Mouse (Mus musculus) neural tube, embryonic 14.5 days (tissue): ENCODE results near the gene Zfp661. TPM values are rescaled to one million over a fixed set of nuclear protein-coding genes. Genes with fewer than 3 reads are reported as not detected.

ENCODE experiments used
- ATAC-seq: fragments of 200-750 bp; cut with Nextera tagmentation; 2 replicates; pipeline ENCODE4 v1.8.0; 2017; ENCODE audit warnings: low read depth, mild to moderate bottlenecking, moderate TSS enrichment, moderate library complexity
- H3K27ac ChIP-seq: fragments of 300-500 bp; sonication (generic); 2 replicates; pipeline ENCODE4 v1.5.1; 2014; ENCODE audit warnings: low read depth, mild to moderate bottlenecking, control low read depth, low read length, moderate library complexity, mixed read lengths
- H3K27me3 ChIP-seq: fragments of 300-500 bp; sonication (generic); 2 replicates; pipeline ENCODE4 v1.6.1; 2014; ENCODE audit warnings: low read length; ENCODE audit not compliant: control insufficient read depth, insufficient read depth
- H3K36me3 ChIP-seq: fragments of 300-500 bp; sonication (generic); 2 replicates; pipeline ENCODE4 v1.6.1; 2014; ENCODE audit warnings: low read length, mixed read lengths; ENCODE audit not compliant: control insufficient read depth, insufficient read depth
- H3K4me1 ChIP-seq: fragments of 300-500 bp; sonication (generic); 2 replicates; pipeline ENCODE4 v1.6.1; 2014; ENCODE audit warnings: low read length; ENCODE audit not compliant: control insufficient read depth, insufficient read depth
- H3K4me2 ChIP-seq: fragments of 300-500 bp; sonication (generic); 2 replicates; pipeline ENCODE4 v1.6.1; 2014; ENCODE audit warnings: mild to moderate bottlenecking, low read depth, low read length, control low read depth
- H3K4me3 ChIP-seq: fragments of 300-500 bp; sonication (generic); 2 replicates; pipeline ENCODE4 v1.5.1; 2014; ENCODE audit warnings: low read depth, low read length, control low read depth, mixed read lengths
- H3K9ac ChIP-seq: fragments of 300-500 bp; sonication (generic); replicated peaks from 2 replicates; pipeline ENCODE4 v1.6.1; 2014; ENCODE audit warnings: low read depth, mild to moderate bottlenecking, control low read depth, low read length, mixed read lengths
- H3K9me3 ChIP-seq: fragments of 300-500 bp; sonication (generic); 2 replicates; pipeline ENCODE4 v1.6.1; 2016; ENCODE audit warnings: low read length; ENCODE audit not compliant: control insufficient read depth
- WGBS: fragments of 180-500 bp; shearing (Covaris S2); extraction: QIAGEN DNeasy Blood & Tissue Kit; methylation state at CpG from one replicate; pipeline ENCODE4 v1.1.7; 2014; 5-methylcytosine and 5-hydroxymethylcytosine counted together
- polyA plus RNA-seq: library from polyadenylated mRNA; unstranded; fragments of >200 nt; fragmentation: Nextera tagmentation; extraction: Ambion mirVana; gene quantifications from 2 replicates; pipeline ENCODE4 v1.2.1, GENCODE M21; 2014

Zfp661 gene
- 7.7 and 9.3 TPM in 2 replicates for polyA plus RNA-seq

GRCm38 (mm10) chr2:127586694-127587513, at the start of gene Zfp661, which contains the start of gene Mrps5:
Zfp661 (minus strand) TSS chr2:127587094.
Mrps5 (plus strand) TSS chr2:127587222.
- Histone ChIP-seq H3K9ac (peak within 1 kb of the TSS; percentile 88), H3K27ac (peak within 1 kb of the TSS; percentile 94), H3K4me1 (peaks cover 20% of the 10 kb centered on the region), H3K9me3 (no peaks in the 10 kb centered on the region), H3K27me3 (no peaks in the 10 kb centered on the region), H3K4me2 (peak within 1 kb of the TSS; percentile 73), H3K36me3 (no peaks in the 10 kb centered on the region), H3K4me3 (peak within 1 kb of the TSS; percentile 80)
- ATAC-seq = peak; percentile 87
- WGBS = 5% methylated on average over 39 of the region's 39 CpGs

GRCm38 (mm10) chr2:127635581-127635980, 48.7 kb upstream of the Zfp661 start:
- Histone ChIP-seq H3K4me3 (no peak overlapping the region), H3K9ac (no peak overlapping the region), H3K27ac (no peak overlapping the region), H3K27me3 (no peaks in the 10 kb centered on the region), H3K36me3 (no peaks in the 10 kb centered on the region), H3K4me1 (no peaks in the 10 kb centered on the region), H3K9me3 (no peaks in the 10 kb centered on the region), H3K4me2 (no peak overlapping the region)
- 80% methylated on average over 6 of the region's 6 CpGs for WGBS
- no peak for ATAC-seq

- H3K4me3 ChIP-seq = no peak overlapping the region
- H3K4me1 ChIP-seq = no peaks in the 10 kb centered on the region
- 71% methylated on average over 2 of the region's 2 CpGs for WGBS
- H3K27me3 ChIP-seq = no peaks in the 10 kb centered on the region
- H3K27ac ChIP-seq = no peak overlapping the region
- H3K9me3 ChIP-seq = no peaks in the 10 kb centered on the region
- H3K9ac ChIP-seq = no peak overlapping the region
- ATAC-seq = no peak
- H3K36me3 ChIP-seq = no peaks in the 10 kb centered on the region
- H3K4me2 ChIP-seq = no peak overlapping the region
Measured at GRCm38 (mm10) chr2:127632601-127633000, 45.7 kb upstream of the Zfp661 start.

GRCm38 (mm10) chr2:127627990-127628570, 41.2 kb upstream of the Zfp661 start:
- Histone ChIP-seq H3K9ac (no peak overlapping the region), H3K4me1 (no peaks in the 10 kb centered on the region), H3K27me3 (no peaks in the 10 kb centered on the region), H3K9me3 (no peaks in the 10 kb centered on the region), H3K4me3 (no peak overlapping the region), H3K36me3 (no peaks in the 10 kb centered on the region), H3K27ac (no peak overlapping the region), H3K4me2 (no peak overlapping the region)
- ATAC-seq = no peak
- 83% methylated on average over 6 of the region's 6 CpGs for WGBS

- H3K27ac ChIP-seq = no peak overlapping the region
- no peak overlapping the region for H3K4me3 ChIP-seq
- no peaks in the 10 kb centered on the region for H3K9me3 ChIP-seq
- H3K4me1 ChIP-seq = no peaks in the 10 kb centered on the region
- no peak for ATAC-seq
- 35% methylated on average over 6 of the region's 6 CpGs for WGBS
- H3K27me3 ChIP-seq = no peaks in the 10 kb centered on the region
- H3K36me3 ChIP-seq = no peaks in the 10 kb centered on the region
- H3K9ac ChIP-seq = no peak overlapping the region
- H3K4me2 ChIP-seq = no peak overlapping the region
Measured at GRCm38 (mm10) chr2:127627354-127627753, 40.5 kb upstream of the Zfp661 start.

GRCm38 (mm10) chr2:127625659-127626058, 38.8 kb upstream of the Zfp661 start:
- Histone ChIP-seq H3K36me3 (no peaks in the 10 kb centered on the region), H3K27ac (no peak overlapping the region), H3K4me3 (no peak overlapping the region), H3K9me3 (no peaks in the 10 kb centered on the region), H3K4me1 (no peaks in the 10 kb centered on the region), H3K4me2 (no peak overlapping the region), H3K27me3 (no peaks in the 10 kb centered on the region), H3K9ac (no peak overlapping the region)
- 87% methylated on average over 5 of the region's 5 CpGs for WGBS
- ATAC-seq = no peak

- Histone ChIP-seq H3K9me3 (no peaks in the 10 kb centered on the region), H3K4me3 (no peak overlapping the region), H3K9ac (no peak overlapping the region), H3K4me1 (no peaks in the 10 kb centered on the region), H3K27me3 (no peaks in the 10 kb centered on the region), H3K36me3 (no peaks in the 10 kb centered on the region), H3K27ac (no peak overlapping the region), H3K4me2 (no peak overlapping the region)
- no peak for ATAC-seq
- 92% methylated on average over 2 of the region's 2 CpGs for WGBS
Measured at GRCm38 (mm10) chr2:127624786-127625185, 37.9 kb upstream of the Zfp661 start.

- no peak overlapping the region for H3K4me3 ChIP-seq
- no peaks in the 10 kb centered on the region for H3K4me1 ChIP-seq
- no peaks in the 10 kb centered on the region for H3K9me3 ChIP-seq
- 38% methylated on average over 3 of the region's 3 CpGs for WGBS
- no peaks in the 10 kb centered on the region for H3K36me3 ChIP-seq
- H3K9ac ChIP-seq = no peak overlapping the region
- ATAC-seq = peak; percentile 85
- no peaks in the 10 kb centered on the region for H3K27me3 ChIP-seq
- H3K4me2 ChIP-seq = no peak overlapping the region
- H3K27ac ChIP-seq = peak overlapping the region; percentile 56; the same call in 1 of the 2 replicates
Measured at GRCm38 (mm10) chr2:127622065-127622464, 35.2 kb upstream of the Zfp661 start.

GRCm38 (mm10) chr2:127619311-127619710, 32.4 kb upstream of the Zfp661 start:
- Histone ChIP-seq H3K36me3 (no peaks in the 10 kb centered on the region), H3K27ac (no peak overlapping the region), H3K4me3 (no peak overlapping the region), H3K4me1 (no peaks in the 10 kb centered on the region), H3K4me2 (no peak overlapping the region), H3K9me3 (no peaks in the 10 kb centered on the region), H3K9ac (no peak overlapping the region), H3K27me3 (no peaks in the 10 kb centered on the region)
- 85% methylated on average over 3 of the region's 3 CpGs for WGBS
- no peak for ATAC-seq
